Mouse (Mus musculus): ENCODE measurements around the gene Dnajc11. TPM values are rescaled to one million over a fixed set of nuclear protein-coding genes. Genes with fewer than 3 reads are reported as not detected.

Dnajc11 gene
- polyA plus RNA-seq, 1 experiment from 2014 or later = 78.4 TPM

- 18% methylated on average over 13 of the region's 16 CpGs for WGBS
- H3K9ac ChIP-seq (ENCODE audit: low read depth, low read length) = peak overlapping the region; percentile 38
- H3K9me3 ChIP-seq (ENCODE audit: control insufficient read depth, low read length) = no peaks in the 10 kb centered on the region
- H3K4me2 ChIP-seq (ENCODE audit: low read length) = peak overlapping the region; percentile 56
- H3K36me3 ChIP-seq (ENCODE audit: control insufficient read depth, insufficient read depth, low read length) = no peaks in the 10 kb centered on the region
- H3K27ac ChIP-seq (ENCODE audit: low read depth, low read length) = no peak overlapping the region
- H3K4me1 ChIP-seq (ENCODE audit: control insufficient read depth, insufficient read depth, low read depth, low read length) = no peaks in the 10 kb centered on the region; the same call in 1 of the 2 replicates
- peak overlapping the region; percentile 27 for H3K4me3 ChIP-seq (ENCODE audit: low read length)
- ATAC-seq = peak; percentile 70; the same call in 1 of the 2 replicates
- H3K27me3 ChIP-seq (replicated peaks; ENCODE audit: control insufficient read depth, insufficient read depth, low read length) = no peaks in the 10 kb centered on the region
Observed at GRCm38 (mm10) chr4:151919900-151920643, 13.4 kb upstream of the Dnajc11 start.

GRCm38 (mm10) chr4:151922124-151922523, 11.4 kb upstream of the Dnajc11 start:
- Histone ChIP-seq H3K27me3 (replicated peaks; ENCODE audit: control insufficient read depth, insufficient read depth, low read length) (no peaks in the 10 kb centered on the region), H3K36me3 (ENCODE audit: control insufficient read depth, insufficient read depth, low read length) (no peaks in the 10 kb centered on the region), H3K4me2 (ENCODE audit: low read length) (no peak overlapping the region), H3K27ac (ENCODE audit: low read depth, low read length) (no peak overlapping the region), H3K4me3 (ENCODE audit: low read length) (no peak overlapping the region), H3K9ac (ENCODE audit: low read depth, low read length) (no peak overlapping the region), H3K4me1 (ENCODE audit: control insufficient read depth, insufficient read depth, low read depth, low read length) (no peaks in the 10 kb centered on the region), H3K9me3 (ENCODE audit: control insufficient read depth, low read length) (no peaks in the 10 kb centered on the region)
- ATAC-seq = no peak
- 95% methylated on average over 3 of the region's 3 CpGs for WGBS

GRCm38 (mm10) chr4:151932576-151933504, 651 bp upstream of the Dnajc11 start:
- 83% methylated on average over 13 of the region's 13 CpGs for WGBS
- peak; percentile 67 for ATAC-seq
- H3K9me3 ChIP-seq (ENCODE audit: control insufficient read depth, low read length) = no peaks in the 10 kb centered on the region
- peak overlapping the region; percentile 99; the same call in 1 of the 2 replicates for H3K4me3 ChIP-seq (ENCODE audit: low read length)
- H3K27me3 ChIP-seq (replicated peaks; ENCODE audit: control insufficient read depth, insufficient read depth, low read length) = no peaks in the 10 kb centered on the region
- H3K27ac ChIP-seq (ENCODE audit: low read depth, low read length) = no peak overlapping the region
- no peaks in the 10 kb centered on the region for H3K36me3 ChIP-seq (ENCODE audit: control insufficient read depth, insufficient read depth, low read length)
- H3K4me2 ChIP-seq (ENCODE audit: low read length) = peak overlapping the region; percentile 42
- no peak overlapping the region; the same call in 1 of the 2 replicates for H3K9ac ChIP-seq (ENCODE audit: low read depth, low read length)
- peaks cover 15% of the 10 kb centered on the region for H3K4me1 ChIP-seq (ENCODE audit: control insufficient read depth, insufficient read depth, low read depth, low read length)

- 2% methylated on average over 23 of the region's 23 CpGs for WGBS
- peak overlapping the region; percentile 99 for H3K4me2 ChIP-seq (ENCODE audit: low read length)
- no peak overlapping the region; the same call in 1 of the 2 replicates for H3K27ac ChIP-seq (ENCODE audit: low read depth, low read length)
- H3K36me3 ChIP-seq (ENCODE audit: control insufficient read depth, insufficient read depth, low read length) = no peaks in the 10 kb centered on the region
- H3K9me3 ChIP-seq (ENCODE audit: control insufficient read depth, low read length) = no peaks in the 10 kb centered on the region
- no peak for ATAC-seq
- H3K27me3 ChIP-seq (replicated peaks; ENCODE audit: control insufficient read depth, insufficient read depth, low read length) = no peaks in the 10 kb centered on the region
- peaks cover 15% of the 10 kb centered on the region for H3K4me1 ChIP-seq (ENCODE audit: control insufficient read depth, insufficient read depth, low read depth, low read length)
- peak overlapping the region; percentile 90 for H3K9ac ChIP-seq (ENCODE audit: low read depth, low read length)
- peak overlapping the region; percentile 99 for H3K4me3 ChIP-seq (ENCODE audit: low read length)
Observed at GRCm38 (mm10) chr4:151934215-151934572, 703 bp downstream of the Dnajc11 start.

GRCm38 (mm10) chr4:151937441-151937840, 4.0 kb downstream of the Dnajc11 start:
- H3K4me1 ChIP-seq (ENCODE audit: control insufficient read depth, insufficient read depth, low read depth, low read length) = peaks cover 15% of the 10 kb centered on the region
- ATAC-seq = no peak
- H3K27me3 ChIP-seq (replicated peaks; ENCODE audit: control insufficient read depth, insufficient read depth, low read length) = no peaks in the 10 kb centered on the region
- no peak overlapping the region for H3K4me3 ChIP-seq (ENCODE audit: low read length)
- H3K4me2 ChIP-seq (ENCODE audit: low read length) = no peak overlapping the region
- no peaks in the 10 kb centered on the region for H3K36me3 ChIP-seq (ENCODE audit: control insufficient read depth, insufficient read depth, low read length)
- no peak overlapping the region for H3K27ac ChIP-seq (ENCODE audit: low read depth, low read length)
- no peak overlapping the region for H3K9ac ChIP-seq (ENCODE audit: low read depth, low read length)
- 88% methylated on average over 13 of the region's 13 CpGs for WGBS
- no peaks in the 10 kb centered on the region for H3K9me3 ChIP-seq (ENCODE audit: control insufficient read depth, low read length)

GRCm38 (mm10) chr4:151938089-151938488, 4.6 kb downstream of the Dnajc11 start:
- ATAC-seq = no peak
- H3K4me3 ChIP-seq (ENCODE audit: low read length) = no peak overlapping the region
- H3K27ac ChIP-seq (ENCODE audit: low read depth, low read length) = no peak overlapping the region
- H3K36me3 ChIP-seq (ENCODE audit: control insufficient read depth, insufficient read depth, low read length) = no peaks in the 10 kb centered on the region
- H3K9ac ChIP-seq (ENCODE audit: low read depth, low read length) = no peak overlapping the region
- peaks cover 15% of the 10 kb centered on the region for H3K4me1 ChIP-seq (ENCODE audit: control insufficient read depth, insufficient read depth, low read depth, low read length)
- H3K9me3 ChIP-seq (ENCODE audit: control insufficient read depth, low read length) = no peaks in the 10 kb centered on the region
- WGBS = 92% methylated on average over 3 of the region's 3 CpGs
- no peaks in the 10 kb centered on the region for H3K27me3 ChIP-seq (replicated peaks; ENCODE audit: control insufficient read depth, insufficient read depth, low read length)
- no peak overlapping the region for H3K4me2 ChIP-seq (ENCODE audit: low read length)

GRCm38 (mm10) chr4:151946211-151946610, 12.7 kb downstream of the Dnajc11 start:
- 90% methylated on average over 11 of the region's 11 CpGs for WGBS

GRCm38 (mm10) chr4:151948497-151949471, 15.3 kb downstream of the Dnajc11 start:
- H3K9ac ChIP-seq (ENCODE audit: low read depth, low read length) = no peak overlapping the region
- peaks cover 11% of the 10 kb centered on the region for H3K36me3 ChIP-seq (ENCODE audit: control insufficient read depth, insufficient read depth, low read length)
- WGBS = 92% methylated on average over 14 of the region's 14 CpGs
- ATAC-seq = no peak
- no peak overlapping the region for H3K27ac ChIP-seq (ENCODE audit: low read depth, low read length)
- no peaks in the 10 kb centered on the region for H3K9me3 ChIP-seq (ENCODE audit: control insufficient read depth, low read length)
- H3K4me3 ChIP-seq (ENCODE audit: low read length) = no peak overlapping the region
- no peaks in the 10 kb centered on the region for H3K4me1 ChIP-seq (ENCODE audit: control insufficient read depth, insufficient read depth, low read depth, low read length)
- H3K27me3 ChIP-seq (replicated peaks; ENCODE audit: control insufficient read depth, insufficient read depth, low read length) = no peaks in the 10 kb centered on the region
- H3K4me2 ChIP-seq (ENCODE audit: low read length) = no peak overlapping the region

More at GRCm38 (mm10) chr4:151946211-151946610, 12.7 kb downstream of the Dnajc11 start:
- ATAC-seq = no peak
- no peak overlapping the region for H3K27ac ChIP-seq (ENCODE audit: low read depth, low read length)
- no peaks in the 10 kb centered on the region for H3K27me3 ChIP-seq (replicated peaks; ENCODE audit: control insufficient read depth, insufficient read depth, low read length)
- H3K4me3 ChIP-seq (ENCODE audit: low read length) = no peak overlapping the region
- no peaks in the 10 kb centered on the region for H3K36me3 ChIP-seq (ENCODE audit: control insufficient read depth, insufficient read depth, low read length)
- no peak overlapping the region for H3K4me2 ChIP-seq (ENCODE audit: low read length)
- H3K9ac ChIP-seq (ENCODE audit: low read depth, low read length) = no peak overlapping the region
- H3K9me3 ChIP-seq (ENCODE audit: control insufficient read depth, low read length) = no peaks in the 10 kb centered on the region
- no peaks in the 10 kb centered on the region for H3K4me1 ChIP-seq (ENCODE audit: control insufficient read depth, insufficient read depth, low read depth, low read length)

All from hindbrain, embryonic 16.5 days (tissue).